Mouse (Mus musculus) heart, postnatal 0 days (tissue): Measurements from ENCODE around the gene Tfb1m. TPM values are rescaled to one million over a fixed set of nuclear protein-coding genes. Genes with fewer than 3 reads are reported as not detected.

Experiments used
- ATAC-seq: fragments of 200-750 bp; cut with Nextera tagmentation; 2 replicates; pipeline ENCODE4 v1.8.0; 2017; ENCODE audit warnings: low read depth, moderate number of reproducible peaks, moderate library complexity; ENCODE audit not compliant: insufficient read depth
- DNase-seq: peaks from one replicate; pipeline ENCODE4 v3.0.0-alpha.2; 2016; ENCODE audit warnings: low spot score
- H3K27ac ChIP-seq: fragments of 300-500 bp; sonication (generic); 2 replicates; pipeline ENCODE4 v1.5.1; 2014; ENCODE audit warnings: low read depth, mild to moderate bottlenecking
- H3K27me3 ChIP-seq: fragments of 300-500 bp; sonication (generic); 2 replicates; pipeline ENCODE4 v1.6.1; 2014; ENCODE audit warnings: low read length, mixed read lengths; ENCODE audit not compliant: control insufficient read depth, insufficient read depth
- H3K36me3 ChIP-seq: fragments of 300-500 bp; sonication (generic); replicated peaks from 2 replicates; pipeline ENCODE4 v1.6.1; 2014; ENCODE audit warnings: low read length, mixed read lengths; ENCODE audit not compliant: control insufficient read depth, insufficient read depth
- H3K4me1 ChIP-seq: fragments of 300-500 bp; sonication (generic); 2 replicates; pipeline ENCODE4 v1.6.1; 2014; ENCODE audit warnings: antibody characterized with exemption; ENCODE audit not compliant: control insufficient read depth, insufficient read depth
- H3K4me2 ChIP-seq: fragments of 300-500 bp; sonication (generic); 2 replicates; pipeline ENCODE4 v1.6.1; 2014; ENCODE audit warnings: low read depth, mild to moderate bottlenecking, low read length, moderate library complexity
- H3K4me3 ChIP-seq: fragments of 300-500 bp; sonication (generic); 2 replicates; pipeline ENCODE4 v1.5.1; 2014; ENCODE audit warnings: low read depth, low read length
- H3K9ac ChIP-seq: fragments of 300-500 bp; sonication (generic); replicated peaks from 2 replicates; pipeline ENCODE4 v1.6.1; 2014; ENCODE audit warnings: low read depth, low read length, mixed read lengths
- H3K9me3 ChIP-seq: fragments of 300-500 bp; sonication (generic); replicated peaks from 2 replicates; pipeline ENCODE4 v1.6.1; 2016; ENCODE audit warnings: low read length; ENCODE audit not compliant: control insufficient read depth
- CTCF ChIP-seq: IDR thresholded peaks from 2 replicates; pipeline ENCODE4 v1.5.1; 2016; ENCODE audit warnings: antibody characterized with exemption, control low read depth, low read depth
- EP300 ChIP-seq: IDR thresholded peaks from 2 replicates; pipeline ENCODE4 v1.6.1; 2016; ENCODE audit warnings: antibody characterized with exemption, low read depth
- WGBS: fragments of 180-500 bp; shearing (Covaris S2); extraction: QIAGEN DNeasy Blood & Tissue Kit; methylation state at CpG from one replicate; pipeline ENCODE4 v1.1.7; 2014; 5-methylcytosine and 5-hydroxymethylcytosine counted together
- polyA plus RNA-seq: library from polyadenylated mRNA; unstranded; fragments of >200 nt; fragmentation: Nextera tagmentation; extraction: Ambion mirVana; gene quantifications from 2 replicates; pipeline ENCODE4 v1.2.1, GENCODE M21; 2015
- total RNA-seq: library from RNA; depleted of rRNA; stranded (reverse); fragments of >200 nt; gene quantifications from 2 replicates; pipeline ENCODE4 v1.2.3, GENCODE M21; 2014; ENCODE audit warnings: low replicate concordance; rRNA removed

Tfb1m gene
- total and polyA plus RNA-seq, 2 experiments from 2014 or later, result 3.5 to 9.4 TPM

DNA sequence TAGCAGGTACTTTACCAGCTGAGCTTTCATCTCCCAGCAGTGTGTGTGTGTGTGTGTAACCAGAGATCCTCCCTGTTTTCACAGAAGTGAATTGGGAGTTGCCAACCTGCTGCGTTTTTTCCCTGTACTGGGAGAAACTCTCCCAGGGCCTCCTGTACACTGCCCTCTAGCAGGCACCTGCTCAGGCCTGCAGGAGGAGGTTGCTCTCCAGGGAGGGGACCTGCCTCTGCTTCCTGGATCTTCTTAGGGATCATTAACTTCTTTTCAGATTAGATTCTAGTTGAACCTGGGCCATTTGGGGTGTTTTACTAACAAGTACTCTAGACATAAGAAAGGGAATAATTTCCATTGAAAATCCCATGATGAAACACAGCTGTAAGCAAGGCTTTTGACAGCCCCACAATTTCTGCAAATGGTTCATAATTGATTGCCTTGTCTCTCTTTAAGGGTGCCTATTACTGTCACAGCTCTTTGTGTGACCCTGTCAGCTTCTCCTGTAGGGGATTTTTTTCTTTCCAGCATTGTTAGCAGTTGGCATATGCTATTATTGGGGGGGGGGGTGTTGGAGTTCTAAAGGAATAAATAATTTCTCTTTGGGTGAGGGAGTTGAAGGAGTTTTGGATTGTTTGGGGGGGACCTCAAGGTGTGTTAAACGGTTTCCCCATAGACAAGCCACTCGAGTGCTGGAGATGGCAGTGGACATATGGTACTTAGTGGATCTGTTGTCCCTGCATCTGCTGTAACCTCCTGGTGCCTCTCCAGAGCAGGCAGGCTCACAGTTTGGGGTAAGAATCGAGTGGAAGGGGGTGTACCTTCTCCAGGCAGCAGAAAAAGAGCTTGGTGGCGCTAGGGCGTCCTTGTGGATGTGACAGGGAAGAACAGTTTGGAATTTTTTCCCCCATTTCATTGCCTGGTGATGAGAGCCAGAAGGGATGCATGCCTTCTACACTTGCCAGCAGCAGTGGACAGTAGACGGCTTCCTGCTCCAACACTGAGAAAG lies 75.7 kb downstream of the Tfb1m start:
- Histone ChIP-seq H3K27ac (no peak overlapping the region), H3K9ac (no peak overlapping the region)
- no peak for ATAC-seq

DNA sequence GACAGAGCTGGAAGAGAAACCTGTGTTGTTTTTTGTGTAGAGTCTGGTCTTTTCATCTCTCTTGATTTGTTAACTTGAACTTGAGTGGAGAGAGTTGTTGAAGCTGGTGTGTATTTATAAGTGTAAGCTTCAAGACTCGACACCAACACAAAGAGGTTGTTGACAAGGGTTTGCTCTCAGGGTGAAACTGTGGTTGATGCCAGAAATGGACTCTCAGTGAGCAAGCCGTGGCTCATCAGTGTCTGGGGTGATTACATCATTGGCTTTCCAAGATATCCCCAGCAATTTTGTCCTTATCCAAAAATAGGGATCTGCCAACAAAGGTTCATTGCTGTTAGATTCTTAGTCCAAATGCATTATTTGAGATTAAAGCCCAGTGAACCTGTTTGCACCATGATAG lies 81.0 kb downstream of the Tfb1m start:
- Histone ChIP-seq H3K4me1 (no peaks in the 10 kb centered on the region), H3K4me3 (no peak overlapping the region), H3K27ac (no peak overlapping the region), H3K36me3 (no peaks in the 10 kb centered on the region; the same call in 1 of the 2 replicates), H3K9ac (no peak overlapping the region), H3K27me3 (no peaks in the 10 kb centered on the region), H3K9me3 (no peaks in the 10 kb centered on the region), H3K4me2 (no peak overlapping the region)
- no peak for TF ChIP-seq CTCF
- no peak for TF ChIP-seq EP300
- 30% methylated on average over 2 of the region's 2 CpGs for WGBS
- DNase-seq (no peak), ATAC-seq (no peak)

More for the DNA sequence above, 75.7 kb downstream of the Tfb1m start:
- H3K36me3 ChIP-seq, result no peaks in the 10 kb centered on the region; the same call in 1 of the 2 replicates
- no peak overlapping the region for H3K4me2 ChIP-seq
- no peaks in the 10 kb centered on the region for H3K27me3 ChIP-seq
- no peak for DNase-seq
- 58% methylated on average over 7 of the region's 7 CpGs for WGBS
- TF ChIP-seq CTCF (no peak), EP300 (no peak)
- H3K9me3 ChIP-seq, result no peaks in the 10 kb centered on the region
- H3K4me3 ChIP-seq, result no peak overlapping the region
- H3K4me1 ChIP-seq, result no peaks in the 10 kb centered on the region

DNA sequence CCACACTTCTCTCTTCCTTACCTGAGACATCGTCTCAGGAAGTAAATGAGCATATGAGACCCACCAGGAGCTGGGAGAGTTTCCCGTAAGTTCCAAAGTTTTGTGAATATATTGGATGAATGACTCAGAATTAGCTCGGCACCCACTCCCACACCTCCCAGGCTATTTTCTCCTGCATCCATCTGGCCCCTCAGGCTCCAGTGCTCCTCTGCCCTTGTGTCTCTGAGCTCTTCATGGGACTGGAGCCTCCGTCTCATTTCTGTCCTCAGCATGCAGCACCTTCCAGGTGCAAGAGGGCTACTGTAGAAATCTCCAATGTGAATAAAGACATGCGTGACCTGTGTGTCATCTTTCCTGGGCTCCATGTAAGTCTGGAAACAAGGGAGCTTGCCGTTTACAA lies 85.6 kb downstream of the Tfb1m start:
- no peaks in the 10 kb centered on the region for H3K4me1 ChIP-seq
- no peaks in the 10 kb centered on the region for H3K36me3 ChIP-seq
- no peak for TF ChIP-seq CTCF
- H3K27me3 ChIP-seq, result no peaks in the 10 kb centered on the region
- H3K9ac ChIP-seq, result no peak overlapping the region
- no peak overlapping the region for H3K4me3 ChIP-seq
- H3K27ac ChIP-seq, result no peak overlapping the region
- ATAC-seq, result no peak
- 84% methylated on average over 6 of the region's 6 CpGs for WGBS
- no peaks in the 10 kb centered on the region for H3K9me3 ChIP-seq
- no peak overlapping the region for H3K4me2 ChIP-seq
- DNase-seq, result no peak

Other genes starting within 250 kb of the Tfb1m start
- gene Tiam2, start 231.2 kb downstream of the Tfb1m start, total RNA-seq, result 3.6 and 4.1 TPM in 2 replicates
- 1.7 and 1.9 TPM in 2 replicates for gene Tiam2, start 231.2 kb downstream of the Tfb1m start, polyA plus RNA-seq
- gene Cldn20, start 25.2 kb downstream of the Tfb1m start, total RNA-seq, result not detected in 2 replicates
- gene Cldn20, start 25.2 kb downstream of the Tfb1m start, polyA plus RNA-seq, result not detected in 2 replicates
- gene Nox3, start 138.5 kb upstream of the Tfb1m start, total RNA-seq, result not detected in 2 replicates
- gene Nox3, start 138.5 kb upstream of the Tfb1m start, polyA plus RNA-seq, result not detected in 2 replicates